Mouse (Mus musculus) heart, postnatal 25 days (tissue): ENCODE data around the gene 9130023H24Rik. TPM values are rescaled to one million over a fixed set of nuclear protein-coding genes. Genes with fewer than 3 reads are reported as not detected.
A peak's percentile ranks its signal among the peaks of the same experiment; 100 is the strongest.

Experiments used
- DNase-seq: peaks from one replicate; pipeline ENCODE4 v3.0.0; 2022; ENCODE audit warnings: low spot score
- intact Hi-C: fragments of 180-260 bp; cut with DNase I; formaldehyde crosslinking; loops from one replicate; pipeline ENCODE4 v1.15.1; 2025
- total RNA-seq, 2 experiments: library from RNA; stranded (reverse); gene quantifications; 2 replicates each; pipeline ENCODE4 v1.2.3; 2021

The 9130023H24Rik gene
- 1 to 10 TPM; 3.3 to 3.4 TPM for total RNA-seq

DNA sequence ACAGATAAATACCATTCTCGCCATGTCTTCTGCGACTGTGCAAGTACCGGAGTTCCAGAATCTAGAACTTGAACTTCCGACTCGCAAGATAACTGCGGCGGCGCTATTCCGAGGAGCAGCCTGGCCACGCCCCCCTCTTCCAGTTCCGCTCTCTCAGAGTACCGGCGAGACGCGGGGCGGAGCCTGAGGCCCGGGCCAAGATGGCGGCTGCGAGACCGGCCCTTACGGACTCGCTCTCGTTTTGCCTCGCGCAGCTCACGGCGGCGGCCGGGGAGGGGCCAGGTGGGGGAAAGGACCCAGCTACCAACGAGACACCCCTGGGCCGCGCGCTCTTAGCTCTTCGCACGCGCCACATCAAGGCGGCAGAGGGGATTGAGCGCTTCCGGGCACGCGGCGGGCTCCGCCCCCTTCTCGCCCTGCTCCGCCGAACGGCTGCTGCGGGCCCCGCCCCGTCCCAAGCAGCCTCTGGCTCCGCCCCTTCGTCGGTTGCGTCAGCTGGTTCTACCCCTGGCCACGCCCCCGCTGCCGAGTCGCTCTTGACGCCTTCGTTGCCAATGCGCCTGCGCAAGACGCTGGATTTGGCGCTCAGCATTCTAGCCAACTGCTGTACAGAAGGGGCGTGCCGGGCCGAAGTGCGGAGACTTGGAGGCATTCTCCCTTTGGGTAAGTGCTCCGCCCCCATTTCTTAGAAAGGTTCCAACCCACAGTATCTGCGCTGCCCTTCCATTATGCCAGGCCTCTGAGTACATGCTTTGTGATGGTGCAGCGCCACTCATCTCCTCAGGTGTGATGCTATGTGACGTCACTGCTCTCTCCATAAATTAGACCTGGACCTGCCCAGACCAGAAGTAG is at the start of gene 9130023H24Rik:
9130023H24Rik (minus strand) TSS at position 105 of the 852 bp plus-strand sequence.
- DNase-seq: peak; percentile 99
- intact Hi-C loops: loop anchor here (2.0 to 10.0 kb wide), 2 partner anchors 107 to 217 kb away; no protein-coding TSS in a partner anchor

DNA sequence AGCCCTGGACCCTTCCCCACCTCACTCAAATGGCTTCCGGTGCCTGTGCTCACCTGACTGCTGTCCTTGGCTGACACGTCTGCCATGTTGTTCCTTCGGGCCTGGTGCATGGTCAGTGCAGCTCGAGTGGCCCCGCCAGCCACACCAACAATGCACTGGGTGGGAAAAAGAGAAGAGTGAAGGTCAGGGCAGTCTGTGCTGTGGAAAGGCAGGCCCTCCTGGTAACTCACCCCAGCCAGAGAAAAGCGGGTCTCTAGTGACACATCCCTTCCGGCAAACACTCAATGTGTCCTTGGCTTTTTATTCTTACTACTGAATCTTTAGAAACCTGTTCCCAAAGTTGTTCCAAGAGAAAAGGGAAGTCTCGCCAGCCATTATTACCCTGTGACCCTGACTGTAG is 47.2 kb upstream of the 9130023H24Rik start:
- no peak for DNase-seq
- intact Hi-C loops: no loop called here

DNA sequence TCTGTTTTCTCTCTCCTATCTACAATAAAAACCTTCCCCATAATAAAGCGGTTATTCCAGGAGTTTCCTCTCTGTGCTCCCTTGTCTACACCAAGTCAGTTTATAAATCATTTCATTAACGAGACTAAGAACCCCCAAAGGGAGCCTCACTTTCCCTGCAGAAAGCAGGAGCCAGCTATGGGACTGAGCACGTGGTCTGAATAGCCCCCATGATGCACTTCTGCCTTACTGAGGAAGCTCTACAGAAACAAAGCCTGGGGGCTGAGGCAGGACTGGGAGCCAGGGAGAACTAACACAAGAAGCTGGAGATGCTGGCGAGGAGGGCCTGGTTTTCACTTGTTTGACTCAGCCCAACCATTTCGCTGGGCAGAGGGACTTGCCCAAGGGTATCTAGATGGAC is 46.2 kb upstream of the 9130023H24Rik start:
- no peak for DNase-seq
- intact Hi-C loops: loop anchor here (5.0 kb wide), 1 partner anchor 163 kb away; no protein-coding TSS in a partner anchor

DNA sequence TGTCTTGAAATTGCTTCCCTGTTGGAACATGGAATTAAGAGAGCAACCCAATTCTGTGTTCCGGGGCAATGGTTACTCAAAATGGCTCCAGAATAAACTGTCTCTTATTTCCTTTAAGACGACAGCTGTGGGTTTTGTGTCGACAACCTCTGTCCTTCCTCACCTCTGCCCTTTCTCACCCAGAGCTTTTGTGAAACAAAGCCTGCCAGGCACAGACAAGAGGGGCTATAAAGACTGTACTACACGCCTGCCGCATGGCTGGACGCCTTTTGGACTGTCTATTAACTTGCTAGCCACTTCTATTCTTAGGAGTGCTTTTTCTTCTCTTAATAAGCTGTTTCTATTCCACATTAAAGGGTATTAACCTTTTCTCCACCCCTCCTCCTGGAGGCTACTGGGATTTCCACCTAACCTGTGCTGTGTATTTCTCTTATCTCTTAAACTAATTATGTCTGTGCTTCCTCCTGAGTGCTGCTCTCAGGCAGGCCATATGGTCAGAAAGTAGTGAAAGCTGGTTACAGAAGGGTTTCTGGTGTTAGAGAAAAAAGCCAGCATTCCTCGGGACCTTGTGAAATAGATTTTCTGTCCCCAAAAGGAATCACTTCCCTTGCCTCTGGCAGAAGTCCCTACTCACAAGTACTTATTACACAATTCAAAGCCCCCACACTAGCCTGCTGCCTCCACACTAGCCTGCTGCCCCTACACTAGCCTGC is 44.9 kb upstream of the 9130023H24Rik start:
- intact Hi-C loops: loop anchor here (5.0 kb wide), 1 partner anchor 165 kb away; no protein-coding TSS in a partner anchor
- no peak for DNase-seq

DNA sequence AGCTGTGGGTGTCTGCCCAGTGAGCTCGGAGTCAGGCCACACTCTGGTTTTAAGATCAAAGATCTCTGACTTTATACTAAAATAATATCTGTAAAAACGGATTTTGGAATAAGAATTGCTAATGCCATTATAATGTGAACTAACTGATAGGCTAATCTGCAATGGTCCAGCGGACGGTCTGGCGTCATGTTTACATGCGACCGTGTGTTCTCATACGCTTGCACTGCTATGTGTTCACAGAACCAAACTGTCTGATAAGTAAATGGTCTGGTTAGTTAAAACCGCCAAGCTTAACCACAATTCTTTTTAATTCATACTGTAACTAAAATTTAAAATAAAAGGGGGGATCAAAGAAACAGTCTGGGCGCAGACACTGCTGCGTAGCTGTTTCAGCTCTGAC is 43.9 kb upstream of the 9130023H24Rik start:
- intact Hi-C loops: loop anchor here (5.0 kb wide), 1 partner anchor 166 kb away; no protein-coding TSS in a partner anchor
- DNase-seq: no peak

DNA sequence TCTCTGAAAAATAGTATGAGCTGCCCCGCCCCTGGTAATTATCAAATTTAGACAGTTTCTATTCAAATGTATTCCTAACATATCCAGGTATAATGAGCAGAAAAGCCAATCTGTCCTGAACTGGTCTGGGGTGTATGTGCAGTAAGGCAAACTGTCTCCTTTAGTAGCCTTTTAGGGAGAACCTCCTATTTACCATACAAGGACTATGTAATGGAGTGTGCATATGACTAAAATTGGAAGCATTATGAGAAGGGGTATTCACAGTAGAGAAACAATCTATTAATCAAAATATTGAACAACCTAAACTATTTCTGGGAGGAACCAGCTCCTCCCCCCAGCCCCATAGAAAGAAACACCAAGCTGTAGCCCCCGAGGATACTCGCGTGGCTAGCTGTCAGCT is 41.9 kb upstream of the 9130023H24Rik start:
- intact Hi-C loops: loop anchor here (5.0 kb wide), 1 partner anchor 168 kb away; no protein-coding TSS in a partner anchor

DNA sequence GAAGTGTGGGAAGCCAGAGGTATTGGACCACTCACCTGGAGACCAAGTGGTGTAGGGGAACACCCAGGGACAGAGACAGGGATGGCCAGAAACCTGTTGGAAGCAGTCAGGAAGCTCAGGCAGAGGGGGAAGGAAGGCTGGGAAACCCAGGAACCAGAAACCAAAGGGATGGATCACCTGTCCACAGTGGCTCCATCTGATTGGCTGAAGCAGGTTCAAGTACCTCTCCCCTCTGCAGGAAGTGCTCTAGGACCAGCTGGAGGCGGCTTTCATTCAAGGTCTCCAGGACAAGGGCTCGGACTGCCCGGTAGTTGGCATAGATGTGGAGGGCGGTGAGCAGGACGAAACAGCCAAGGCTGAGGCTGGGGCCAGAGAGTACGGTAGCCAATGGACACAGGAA is 38.2 kb upstream of the 9130023H24Rik start:
- DNase-seq: no peak
- intact Hi-C loops: no loop called here

More for the DNA sequence above, 41.9 kb upstream of the 9130023H24Rik start:
- no peak for DNase-seq

DNA sequence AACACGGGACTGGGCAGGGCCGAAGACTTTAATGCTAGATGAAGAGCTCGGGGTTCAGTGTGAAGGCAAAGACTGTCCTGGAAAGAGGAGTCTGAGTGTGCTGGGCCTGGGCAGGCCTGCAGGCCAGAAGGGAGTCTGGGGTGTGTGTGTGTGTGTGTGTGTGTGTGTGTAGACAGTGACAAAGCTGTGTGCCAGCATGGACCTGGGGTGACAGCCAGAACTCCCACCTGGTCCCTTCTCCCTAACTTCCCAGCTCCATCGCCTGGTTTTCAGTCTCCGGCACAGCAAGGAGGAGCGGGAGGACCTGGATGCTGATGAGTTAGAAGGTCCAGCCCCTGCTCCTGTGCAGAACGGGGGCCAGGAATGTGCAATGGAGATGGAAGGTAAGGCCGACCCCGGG is 33.7 kb upstream of the 9130023H24Rik start:
- intact Hi-C loops: no loop called here
- DNase-seq: no peak

DNA sequence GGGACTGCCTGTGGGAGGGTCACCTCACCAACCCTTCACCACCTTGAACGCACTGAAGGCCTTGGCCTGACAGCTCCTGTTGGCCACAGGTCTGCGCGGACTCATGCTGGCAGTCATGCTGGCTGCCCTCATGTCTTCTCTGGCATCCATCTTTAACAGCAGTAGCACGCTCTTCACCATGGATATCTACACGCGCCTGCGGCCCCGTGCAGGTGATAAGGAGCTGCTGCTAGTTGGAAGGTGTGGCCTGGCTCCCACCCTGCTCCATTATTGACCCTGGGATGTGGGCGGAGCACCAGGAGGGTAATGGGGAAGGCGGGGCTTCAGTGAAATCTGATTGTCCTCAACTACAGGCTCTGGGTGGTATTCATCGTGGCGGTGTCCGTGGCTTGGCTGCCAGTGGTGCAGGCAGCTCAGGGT is 32.6 kb upstream of the 9130023H24Rik start:
- intact Hi-C loops: no loop called here
- DNase-seq: no peak

DNA sequence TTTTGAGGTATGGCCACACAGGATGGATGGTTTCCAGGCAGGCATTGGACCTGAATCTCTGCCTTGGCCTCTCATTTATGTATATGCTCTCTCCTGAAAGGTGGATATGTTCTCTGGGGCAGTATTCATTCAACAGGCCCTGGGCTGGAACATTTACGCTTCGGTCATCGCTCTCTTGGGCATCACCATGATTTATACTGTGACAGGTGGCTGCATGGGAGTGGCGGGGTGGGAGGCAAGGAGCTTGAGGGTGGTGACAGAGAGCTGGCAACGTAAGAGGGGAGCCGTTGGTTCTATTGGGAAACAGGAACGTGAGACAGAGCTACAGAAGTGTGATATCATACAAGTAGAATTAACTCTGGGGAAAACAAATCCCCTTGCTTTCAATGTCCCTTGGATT is 30.0 kb upstream of the 9130023H24Rik start:
- DNase-seq: no peak
- intact Hi-C loops: no loop called here

DNA sequence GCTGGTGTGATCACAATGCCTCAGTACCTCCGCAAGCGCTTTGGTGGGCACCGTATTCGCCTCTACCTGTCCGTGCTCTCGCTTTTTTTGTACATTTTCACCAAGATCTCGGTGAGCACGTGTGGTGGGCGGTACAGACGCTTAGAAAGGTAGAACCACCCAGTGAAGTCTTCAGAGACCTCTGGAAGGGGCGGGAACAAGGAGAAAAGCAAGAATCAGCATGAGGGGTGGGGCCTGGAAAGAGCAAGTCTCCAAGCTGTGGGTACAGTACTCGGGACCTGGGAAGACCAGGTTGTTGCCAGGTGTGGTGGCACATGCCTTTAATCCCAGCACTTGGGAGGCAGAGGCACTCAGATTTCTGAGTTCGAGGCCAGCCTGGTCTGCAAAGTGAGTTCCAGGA is 29.6 kb upstream of the 9130023H24Rik start:
- DNase-seq: no peak

DNA sequence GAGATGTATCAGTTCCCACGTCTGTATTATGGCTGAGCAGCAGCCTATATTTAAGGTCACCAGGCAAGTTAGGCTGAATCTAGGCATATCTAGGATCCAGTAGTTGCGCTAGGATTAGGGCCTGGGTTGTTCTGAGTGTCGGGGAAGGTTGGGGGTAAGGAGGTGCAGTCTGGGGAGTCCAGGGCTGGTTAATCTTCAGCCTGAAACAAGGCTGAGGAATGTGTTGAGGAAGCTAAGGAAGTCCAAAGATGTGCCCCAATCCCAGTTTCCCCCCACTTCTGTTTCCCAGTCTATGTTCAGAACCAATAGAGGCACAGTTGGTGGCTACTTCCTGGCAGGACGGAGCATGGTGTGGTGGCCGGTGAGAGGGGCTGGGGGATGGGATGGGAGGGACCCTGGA is 28.2 kb upstream of the 9130023H24Rik start:
- intact Hi-C loops: no loop called here
- no peak for DNase-seq

More for the DNA sequence above, 29.6 kb upstream of the 9130023H24Rik start:
- intact Hi-C loops: no loop called here

DNA sequence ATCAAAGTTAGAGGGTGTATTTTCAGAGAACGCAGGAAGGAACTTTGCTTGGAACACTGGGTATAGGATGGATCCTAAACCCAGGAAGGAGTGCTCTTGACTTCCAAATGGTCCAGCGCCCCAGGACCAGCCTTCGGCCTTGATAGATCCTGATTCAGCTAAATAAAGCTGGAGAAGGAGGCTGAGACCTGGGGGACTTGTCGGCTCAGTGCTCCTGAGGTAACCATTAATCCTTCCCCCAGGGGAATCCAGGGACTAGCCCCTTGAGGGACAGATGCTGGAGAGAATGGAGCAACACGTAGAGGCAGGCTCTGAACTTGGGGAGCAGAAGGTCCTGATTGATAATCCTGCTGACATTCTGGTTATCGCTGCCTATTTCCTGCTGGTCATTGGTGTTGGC is 27.6 kb upstream of the 9130023H24Rik start, which contains the start of gene Slc5a2:
Slc5a2 (plus strand) TSS at position 247 of the 400 bp plus-strand sequence.
- intact Hi-C loops: no loop called here

DNA sequence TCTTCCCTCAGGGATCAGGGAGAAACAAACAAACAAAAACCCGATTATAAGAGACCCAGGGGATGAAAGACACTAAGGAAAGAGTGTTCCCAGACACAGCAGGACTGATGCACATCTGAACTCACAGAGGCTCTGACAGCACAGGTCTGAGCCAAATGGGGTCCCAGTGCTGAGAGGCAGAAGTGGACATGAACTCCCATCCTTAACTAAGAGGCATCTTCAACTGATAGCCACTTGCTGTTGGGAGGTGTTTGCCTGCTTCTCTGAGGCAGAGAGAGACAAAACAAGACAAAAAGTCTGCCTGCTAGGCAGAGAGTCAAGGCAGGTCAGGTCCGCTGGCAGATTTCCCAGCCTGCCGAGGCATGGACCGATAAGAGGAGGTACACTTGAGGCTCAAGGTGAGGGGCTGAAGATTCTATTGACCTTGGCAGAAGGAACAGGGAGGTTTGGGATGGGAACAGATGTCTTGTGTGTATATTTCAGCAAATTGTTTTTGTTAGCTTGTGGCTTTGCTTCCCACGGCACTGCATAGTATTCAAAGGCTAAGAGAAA is 19.0 kb upstream of the 9130023H24Rik start:
- intact Hi-C loops: no loop called here
- DNase-seq: no peak

More for the DNA sequence above, 27.6 kb upstream of the 9130023H24Rik start, which contains the start of gene Slc5a2:
- no peak for DNase-seq

DNA sequence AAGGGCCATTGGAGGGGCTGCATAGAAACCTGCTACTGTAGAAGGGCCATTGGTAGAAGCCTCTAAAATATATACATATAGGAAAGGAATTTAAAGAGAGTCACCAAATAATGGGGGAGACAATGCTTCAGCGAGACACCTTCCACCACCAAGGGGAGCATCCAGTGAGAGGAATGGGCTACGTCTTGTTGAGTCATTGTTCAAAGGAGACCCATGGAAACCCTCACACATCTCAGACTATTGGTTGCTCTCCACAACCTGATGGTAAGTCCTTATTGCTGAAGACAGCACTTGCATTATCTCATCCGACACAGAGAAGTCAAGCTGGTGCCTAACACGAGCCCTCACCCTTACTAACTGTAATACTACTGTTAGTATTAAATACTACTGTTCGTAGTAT is 17.9 kb upstream of the 9130023H24Rik start:
- intact Hi-C loops: no loop called here

DNA sequence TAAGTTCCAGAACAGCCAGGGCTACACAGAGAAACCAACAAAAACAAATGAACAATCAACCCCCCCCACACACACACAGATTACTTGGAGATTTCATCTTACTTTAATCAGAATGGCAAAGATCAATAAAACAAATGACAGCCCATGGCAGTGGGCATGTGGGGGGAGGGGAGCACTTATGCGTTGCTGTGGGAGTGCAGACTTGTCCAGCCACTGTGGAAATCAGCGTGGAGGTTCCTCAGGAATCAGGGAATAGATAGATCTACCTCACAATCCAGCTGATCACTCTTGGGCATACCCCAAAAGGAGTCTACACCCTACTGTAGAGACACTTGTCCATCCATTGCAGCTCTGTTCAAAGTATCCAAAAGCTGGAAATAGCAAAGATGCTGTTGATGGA is 17.1 kb upstream of the 9130023H24Rik start:
- intact Hi-C loops: no loop called here
- DNase-seq: no peak

More for the DNA sequence above, 17.9 kb upstream of the 9130023H24Rik start:
- DNase-seq: no peak

DNA sequence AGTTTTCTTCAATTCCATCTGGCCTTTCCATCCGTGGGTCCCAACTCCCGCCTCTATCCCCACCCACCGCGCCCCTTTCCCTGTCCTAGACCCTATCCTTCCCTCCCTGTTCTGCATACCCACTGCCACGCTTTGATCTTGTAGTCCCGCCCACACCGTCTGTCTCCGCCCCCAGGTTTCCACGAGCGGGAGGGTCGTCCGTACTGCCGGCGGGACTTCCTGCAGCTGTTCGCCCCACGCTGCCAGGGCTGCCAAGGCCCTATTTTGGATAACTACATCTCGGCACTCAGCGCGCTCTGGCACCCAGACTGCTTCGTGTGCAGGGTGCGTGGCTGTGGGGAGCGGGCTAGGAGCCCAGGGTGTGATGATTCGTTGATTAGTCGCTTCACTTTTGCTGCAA is 14.8 kb upstream of the 9130023H24Rik start:
- intact Hi-C loops: no loop called here
- DNase-seq: no peak

DNA sequence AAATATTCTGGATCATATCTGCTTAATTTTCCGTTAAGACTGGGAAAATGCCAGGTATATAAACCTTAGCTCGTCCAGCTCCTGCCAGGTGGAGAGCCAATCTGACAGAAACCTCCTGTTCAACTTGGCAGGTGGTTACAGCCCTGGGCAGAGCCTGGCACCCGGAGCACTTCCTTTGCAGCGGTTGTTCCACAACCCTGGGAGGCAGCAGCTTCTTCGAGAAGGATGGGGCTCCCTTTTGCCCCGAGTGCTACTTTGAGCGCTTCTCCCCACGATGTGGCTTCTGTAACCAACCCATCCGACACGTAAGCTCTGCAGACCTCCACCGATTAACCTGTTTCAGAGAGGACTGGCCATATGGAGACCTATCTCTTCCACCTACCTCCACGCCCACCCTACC is 14.1 kb upstream of the 9130023H24Rik start:
- intact Hi-C loops: no loop called here
- no peak for DNase-seq

DNA sequence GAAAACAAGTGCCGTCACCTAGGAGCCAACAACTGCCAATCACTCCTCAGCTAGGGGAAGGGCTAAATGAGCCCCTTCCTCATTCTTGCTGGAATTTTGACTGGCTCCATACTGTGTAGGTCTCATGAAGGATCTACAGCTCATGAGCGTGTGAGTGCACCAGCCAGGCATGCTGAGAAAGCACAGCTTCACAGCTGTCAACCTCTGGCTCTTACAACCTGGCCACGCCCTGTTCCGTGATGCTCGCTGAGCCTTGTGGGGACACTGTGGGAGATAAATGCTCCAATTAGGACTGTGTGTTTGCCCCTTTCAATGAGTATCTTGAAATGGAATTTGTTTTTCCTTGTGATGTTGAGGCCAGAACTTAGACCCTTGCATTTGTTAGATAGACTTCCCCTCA is 12.2 kb upstream of the 9130023H24Rik start:
- intact Hi-C loops: loop anchor here (2.0 to 10.0 kb wide), 3 partner anchors 47 to 445 kb away; no protein-coding TSS in a partner anchor
- DNase-seq: no peak
